Mouse (Mus musculus) intestine, embryonic 14.5 days (tissue): ENCODE results near the gene Hat1. TPM values are rescaled to one million over a fixed set of nuclear protein-coding genes. Genes with fewer than 3 reads are reported as not detected.

Experiments used
- ATAC-seq: fragments of 200-750 bp; cut with Nextera tagmentation; replicated peaks from 2 replicates; pipeline ENCODE4 v1.8.0; 2017; ENCODE audit warnings: low read depth, moderate number of reproducible peaks, moderate TSS enrichment, moderate library complexity; ENCODE audit not compliant: low FRiP score, low TSS enrichment
- DNase-seq: peaks from one replicate; pipeline ENCODE4 v3.0.0-alpha.2; 2018; ENCODE audit warnings: low spot score
- H3K27ac ChIP-seq: fragments of 300-500 bp; sonication (generic); 2 replicates; pipeline ENCODE4 v1.5.1; 2014; ENCODE audit warnings: low read depth, mild to moderate bottlenecking, control low read depth
- H3K27me3 ChIP-seq: fragments of 300-500 bp; sonication (generic); replicated peaks from 2 replicates; pipeline ENCODE4 v1.6.1; 2014; ENCODE audit warnings: low read length, control low read depth; ENCODE audit not compliant: control insufficient read depth, insufficient read depth
- H3K36me3 ChIP-seq: fragments of 300-500 bp; sonication (generic); 2 replicates; pipeline ENCODE4 v1.6.1; 2014; ENCODE audit warnings: low read length, control low read depth; ENCODE audit not compliant: control insufficient read depth, insufficient read depth
- H3K4me1 ChIP-seq: fragments of 300-500 bp; sonication (generic); replicated peaks from 2 replicates; pipeline ENCODE4 v1.6.1; 2014; ENCODE audit warnings: low read length, control low read depth, mixed read lengths; ENCODE audit not compliant: control insufficient read depth, insufficient read depth
- H3K4me2 ChIP-seq: fragments of 300-500 bp; sonication (generic); 2 replicates; pipeline ENCODE4 v1.6.1; 2014; ENCODE audit warnings: low read length
- H3K4me3 ChIP-seq: fragments of 300-500 bp; sonication (generic); 2 replicates; pipeline ENCODE4 v1.5.1; 2014; ENCODE audit warnings: low read depth, low read length, control low read depth, mixed read lengths
- H3K9ac ChIP-seq: fragments of 300-500 bp; sonication (generic); 2 replicates; pipeline ENCODE4 v1.6.1; 2014; ENCODE audit warnings: mild to moderate bottlenecking, low read length
- H3K9me3 ChIP-seq: fragments of 300-500 bp; sonication (generic); 2 replicates; pipeline ENCODE4 v1.6.1; 2016; ENCODE audit warnings: low read length, control low read depth; ENCODE audit not compliant: control insufficient read depth
- whole genome bisulfite sequencing: fragments of 180-500 bp; shearing (Covaris S2); extraction: QIAGEN DNeasy Blood & Tissue Kit; methylation state at CpG from one replicate; pipeline ENCODE4 v1.1.7; 2014; 5-methylcytosine and 5-hydroxymethylcytosine counted together
- polyA plus RNA-seq: library from polyadenylated mRNA; unstranded; fragments of >200 nt; fragmentation: Nextera tagmentation; extraction: Ambion mirVana; gene quantifications from 2 replicates; pipeline ENCODE4 v1.2.1, GENCODE M21; 2014

Gene Hat1
- 116 and 126 TPM in 2 replicates for polyA plus RNA-seq

DNA sequence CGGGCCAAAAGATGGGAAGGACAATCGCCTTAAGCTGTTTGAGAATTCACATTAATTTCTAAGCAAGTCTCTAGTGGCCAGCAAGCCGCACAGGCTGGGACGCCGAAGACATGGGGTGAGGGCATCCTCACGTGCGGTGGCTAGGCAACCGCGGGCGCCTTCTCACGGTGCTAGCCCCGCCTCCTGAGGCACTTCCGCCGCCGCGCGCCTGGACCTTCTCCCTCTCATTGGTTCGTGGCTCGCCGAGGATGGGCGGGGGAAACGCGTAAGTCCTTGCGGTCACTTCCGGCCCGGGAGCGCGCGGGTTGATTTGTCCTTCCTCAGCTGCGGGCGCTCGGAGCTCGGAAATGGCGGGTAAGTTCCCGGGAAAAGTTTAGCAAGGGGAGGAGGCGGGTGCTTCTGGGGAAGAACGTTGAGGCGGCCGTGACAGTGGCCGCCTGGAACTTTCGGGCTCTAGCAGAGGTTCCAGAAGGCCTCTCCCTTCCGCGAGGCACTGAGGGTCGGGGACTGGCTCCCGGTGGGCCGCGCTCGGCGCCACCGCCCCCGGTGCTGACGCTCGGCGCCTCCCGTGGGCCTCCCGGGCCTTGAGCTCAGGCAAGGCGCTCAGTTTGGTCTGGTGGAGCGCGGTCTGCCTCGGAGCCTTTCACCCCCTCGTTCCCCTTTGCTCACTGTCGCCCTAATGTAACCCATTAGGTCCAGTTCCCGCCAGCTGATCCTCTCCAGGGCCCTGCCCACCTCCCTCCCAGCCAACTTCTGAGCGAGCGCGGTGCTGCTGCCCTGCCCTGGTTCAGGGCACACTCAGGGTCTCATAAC, at the start of gene Hat1:
Gene Hat1, plus strand, starts transcription at position 8 of the 813 bp plus-strand sequence.
- DNase-seq (peak; percentile 95), ATAC-seq (peak; percentile 98)
- Histone ChIP-seq H3K4me1 (peaks cover 8% of the 10 kb centered on the region; the same call in 1 of the 2 replicates), H3K36me3 (peaks cover 21% of the 10 kb centered on the region), H3K9me3 (no peaks in the 10 kb centered on the region), H3K27me3 (no peaks in the 10 kb centered on the region), H3K27ac (peak within 1 kb of the TSS; percentile 87), H3K4me3 (peak within 1 kb of the TSS; percentile 88), H3K4me2 (peak within 1 kb of the TSS; percentile 63), H3K9ac (peak within 1 kb of the TSS; percentile 83)
- under 1% methylated on average over 66 of the region's 66 CpGs for whole genome bisulfite sequencing

- H3K4me1 ChIP-seq, result no peaks in the 10 kb centered on the region
- no peak overlapping the region for H3K27ac ChIP-seq
- 84% methylated on average over 5 of the region's 5 CpGs for WGBS
- DNase-seq, result no peak
- H3K36me3 ChIP-seq, result peaks cover 8% of the 10 kb centered on the region; the same call in 1 of the 2 replicates
- no peak overlapping the region for H3K4me3 ChIP-seq
- H3K9me3 ChIP-seq, result 0 out of 2 replicates have a peak, but pooled peaks cover 3% of the 10 kb centered on the region
- no peak for ATAC-seq
- no peak overlapping the region for H3K9ac ChIP-seq
- no peaks in the 10 kb centered on the region for H3K27me3 ChIP-seq
- H3K4me2 ChIP-seq, result no peak overlapping the region
These were observed 48.6 kb upstream of the Hat1 start for GRCm38 (mm10) chr2:71340126-71340525.

DNA sequence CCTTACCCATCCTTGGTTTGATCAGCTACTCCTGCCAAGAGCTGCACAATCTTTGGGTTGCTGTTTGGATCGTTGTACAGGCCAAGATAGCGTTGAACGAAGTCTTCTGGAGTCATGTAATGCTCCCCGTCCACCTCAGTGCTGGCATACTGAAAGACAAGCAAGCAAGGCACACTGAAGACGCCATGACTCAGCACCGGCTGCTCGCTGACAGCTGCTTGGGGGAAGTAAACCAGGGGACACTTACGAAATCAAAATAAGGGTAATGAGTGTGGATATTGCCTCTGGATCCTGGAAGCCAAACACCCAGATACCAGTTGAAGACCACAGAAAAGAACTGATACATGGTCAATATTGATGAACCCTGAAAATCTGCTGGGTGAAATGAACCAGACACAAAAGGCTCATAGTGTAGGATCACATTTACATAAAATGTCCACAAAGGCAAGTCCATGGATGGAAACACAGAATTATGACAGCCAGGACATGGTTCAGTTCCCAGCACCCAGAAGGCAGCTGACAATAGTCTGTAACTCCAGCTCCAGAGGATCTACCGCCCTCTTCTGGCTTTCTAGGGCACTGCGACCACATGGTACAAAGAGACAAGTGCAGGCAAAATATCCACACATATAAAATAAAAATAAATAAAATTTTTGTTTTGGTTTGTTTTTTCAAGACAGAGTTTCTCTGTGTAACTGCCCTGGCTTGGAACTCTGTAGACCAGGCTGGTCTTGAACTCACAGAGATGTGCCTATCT, 44.7 kb upstream of the Hat1 start:
- Histone ChIP-seq H3K4me1 (no peaks in the 10 kb centered on the region), H3K27me3 (no peaks in the 10 kb centered on the region), H3K4me3 (no peak overlapping the region), H3K9ac (no peak overlapping the region), H3K9me3 (0 out of 2 replicates have a peak, but pooled peaks cover 3% of the 10 kb centered on the region), H3K4me2 (no peak overlapping the region), H3K36me3 (peaks cover 8% of the 10 kb centered on the region; the same call in 1 of the 2 replicates), H3K27ac (no peak overlapping the region)
- DNase-seq (no peak), ATAC-seq (no peak)
- WGBS, result 92% methylated on average over 10 of the region's 10 CpGs

DNA sequence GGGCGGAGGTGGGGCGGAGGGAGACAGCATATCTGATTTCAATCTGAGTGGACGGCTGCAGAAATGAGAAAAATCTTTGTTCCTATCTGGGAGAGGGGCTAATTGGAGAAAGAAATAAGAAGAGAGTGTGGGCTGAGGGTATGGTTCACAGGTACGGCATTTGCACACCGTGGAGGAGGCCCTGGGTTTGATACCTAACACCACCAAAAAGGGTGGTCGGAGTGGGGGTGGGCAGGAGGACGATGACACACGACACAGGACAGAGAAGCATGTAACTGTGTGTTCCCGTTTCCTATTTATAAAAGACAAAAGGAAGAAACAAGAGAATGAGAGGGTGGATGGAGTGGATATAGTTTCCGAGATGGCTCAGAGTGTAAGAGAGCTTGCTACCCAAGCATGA, 41.6 kb upstream of the Hat1 start:
- no peak overlapping the region for H3K4me3 ChIP-seq
- DNase-seq (no peak), ATAC-seq (no peak)
- H3K27me3 ChIP-seq, result no peaks in the 10 kb centered on the region
- H3K4me1 ChIP-seq, result no peaks in the 10 kb centered on the region
- H3K9ac ChIP-seq, result no peak overlapping the region
- H3K9me3 ChIP-seq, result 0 out of 2 replicates have a peak, but pooled peaks cover 3% of the 10 kb centered on the region
- H3K4me2 ChIP-seq, result no peak overlapping the region
- peaks cover 6% of the 10 kb centered on the region; the same call in 1 of the 2 replicates for H3K36me3 ChIP-seq
- H3K27ac ChIP-seq, result no peak overlapping the region
- WGBS, result 88% methylated on average over 10 of the region's 10 CpGs

GRCm38 (mm10) chr2:71347732-71348490, 40.8 kb upstream of the Hat1 start:
- no peak overlapping the region for H3K27ac ChIP-seq
- WGBS, result 93% methylated on average over 20 of the region's 20 CpGs
- no peak for DNase-seq
- ATAC-seq, result no peak
- no peaks in the 10 kb centered on the region for H3K4me1 ChIP-seq
- H3K4me3 ChIP-seq, result no peak overlapping the region
- no peaks in the 10 kb centered on the region for H3K27me3 ChIP-seq
- no peak overlapping the region for H3K9ac ChIP-seq
- 0 out of 2 replicates have a peak, but pooled peaks cover 3% of the 10 kb centered on the region for H3K9me3 ChIP-seq
- H3K36me3 ChIP-seq, result peaks cover 2% of the 10 kb centered on the region; the same call in 1 of the 2 replicates
- H3K4me2 ChIP-seq, result no peak overlapping the region

- Histone ChIP-seq H3K4me3 (no peak overlapping the region), H3K36me3 (no peaks in the 10 kb centered on the region), H3K27me3 (no peaks in the 10 kb centered on the region), H3K4me1 (no peaks in the 10 kb centered on the region), H3K9ac (no peak overlapping the region), H3K9me3 (no peaks in the 10 kb centered on the region), H3K4me2 (no peak overlapping the region), H3K27ac (no peak overlapping the region)
- 55% methylated on average over 2 of the region's 2 CpGs for WGBS
- ATAC-seq, result no peak
- no peak for DNase-seq
These were observed 39.2 kb upstream of the Hat1 start for GRCm38 (mm10) chr2:71349511-71349910.

DNA sequence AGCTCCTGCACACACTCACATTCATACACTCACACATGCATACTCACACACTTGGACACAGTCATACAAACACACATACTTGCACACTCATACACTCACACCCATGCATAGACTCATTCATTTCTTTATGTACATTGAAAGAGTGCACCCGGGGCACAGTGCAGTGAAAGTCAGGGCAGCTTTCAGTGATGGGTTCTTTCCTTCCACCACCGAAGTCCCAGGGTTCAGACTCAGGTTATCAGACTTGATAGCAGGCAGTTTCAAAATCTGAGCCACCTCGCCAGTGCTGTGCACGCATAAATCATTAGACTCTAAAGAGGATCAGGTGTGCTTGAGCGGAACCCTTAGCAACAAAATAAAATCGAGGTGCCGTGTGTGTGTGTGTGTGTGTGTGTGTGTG, 38.6 kb upstream of the Hat1 start:
- Histone ChIP-seq H3K27me3 (no peaks in the 10 kb centered on the region), H3K4me1 (no peaks in the 10 kb centered on the region), H3K27ac (no peak overlapping the region), H3K36me3 (no peaks in the 10 kb centered on the region), H3K4me3 (no peak overlapping the region), H3K9ac (no peak overlapping the region), H3K4me2 (no peak overlapping the region), H3K9me3 (no peaks in the 10 kb centered on the region)
- ATAC-seq, result no peak
- WGBS, result 71% methylated on average over 7 of the region's 7 CpGs
- no peak for DNase-seq
